Mouse (Mus musculus) ES-E14 (cell line): ENCODE data around the gene Sbf1.

ENCODE experiments used
- CHD2 ChIP-seq: IDR thresholded peaks from 2 replicates; pipeline ENCODE4 v1.6.1; 2014; ENCODE audit warnings: mild to moderate bottlenecking, low read depth, low read length, inconsistent platforms
- HCFC1 ChIP-seq: IDR thresholded peaks from 2 replicates; pipeline ENCODE4 v1.6.1; 2012; ENCODE audit warnings: low read length, inconsistent platforms, borderline replicate concordance; ENCODE audit not compliant: insufficient read depth
- ZC3H11A ChIP-seq: IDR thresholded peaks from 2 replicates; pipeline ENCODE4 v1.6.1; 2012; ENCODE audit warnings: low read depth, mild to moderate bottlenecking, inconsistent platforms, low read length, borderline replicate concordance
- ZNF384 ChIP-seq: IDR thresholded peaks from 2 replicates; pipeline ENCODE4 v1.6.1; 2012; ENCODE audit warnings: low read depth, low read length, inconsistent platforms

GRCm38 (mm10) chr15:89293778-89294177, 21.3 kb downstream of the Sbf1 start:
- TF ChIP-seq ZC3H11A, result no peak
- no peak for TF ChIP-seq CHD2
- no peak for TF ChIP-seq HCFC1
- TF ChIP-seq ZNF384, result no peak
